Mouse (Mus musculus) erythroblast, embryonic 14.5 days (primary cell): ENCODE measurements around the gene Slc9a3r1.

Source experiments
- GATA1 ChIP-seq: IDR thresholded peaks from 2 replicates; pipeline ENCODE4 v1.6.1; 2012; ENCODE audit warnings: low read length, inconsistent platforms, mixed read lengths
- TAL1 ChIP-seq: IDR thresholded peaks from 3 replicates; pipeline ENCODE4 v1.6.1; 2012; ENCODE audit warnings: low read length, inconsistent platforms, mixed read lengths

- TF ChIP-seq GATA1 (no peak), TAL1 (no peak)
These were observed 21.8 kb downstream of the Slc9a3r1 start for GRCm38 (mm10) chr11:115184973-115185372.
